Mouse (Mus musculus) lung, adult 18-20 months (tissue): ENCODE measurements around the gene Ablim2.

Source experiments
- DNase-seq, 2 experiments: peaks; one replicate each; pipeline ENCODE4 v3.0.0; 2022; ENCODE audit warnings: mixed read lengths in 2 of 2

Ablim2 gene

DNA sequence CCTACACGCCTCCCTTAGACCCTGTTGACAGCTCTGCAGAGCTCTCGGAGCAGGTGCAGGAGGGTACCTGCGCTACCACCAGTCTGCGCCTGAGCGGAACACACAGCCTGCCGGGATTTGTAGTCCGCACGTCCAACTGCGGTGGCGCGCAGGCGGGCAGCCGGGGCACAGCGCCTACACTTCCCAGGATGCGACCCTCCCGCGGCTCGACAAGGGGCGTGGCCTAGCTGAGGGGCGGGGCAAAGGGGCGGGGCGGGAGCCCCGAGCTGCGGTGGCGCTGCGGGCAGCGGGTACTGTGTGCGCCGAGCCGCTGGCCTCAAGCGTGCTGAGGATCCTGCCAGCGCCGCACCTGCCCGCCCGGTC is at the start of gene Ablim2:
TSS of gene Ablim2 (plus strand) at position 242 of the 363 bp plus-strand sequence.
- peak; percentile 94 to 95 for DNase-seq

DNA sequence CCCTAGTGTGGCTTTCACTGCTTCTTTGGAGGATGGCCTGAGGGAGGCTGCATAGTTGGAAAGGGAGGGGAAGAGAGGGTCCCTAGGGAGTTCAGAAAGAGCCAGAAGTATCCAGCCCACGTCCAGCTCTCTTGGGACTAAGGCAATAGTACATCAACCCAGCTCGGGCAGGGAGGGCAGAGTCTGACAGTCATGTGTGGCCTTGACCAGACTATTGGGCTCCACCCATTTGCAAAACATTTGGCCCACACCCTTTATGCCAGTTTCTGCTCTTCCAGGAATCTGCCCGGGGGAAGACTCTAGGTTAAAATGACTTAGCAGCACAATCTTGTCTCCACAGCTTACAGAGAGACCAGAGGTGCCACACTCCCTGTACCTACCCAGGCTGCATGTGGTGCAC is 47.2 kb upstream of the Ablim2 start:
- peak; percentile 33 to 34 for DNase-seq

DNA sequence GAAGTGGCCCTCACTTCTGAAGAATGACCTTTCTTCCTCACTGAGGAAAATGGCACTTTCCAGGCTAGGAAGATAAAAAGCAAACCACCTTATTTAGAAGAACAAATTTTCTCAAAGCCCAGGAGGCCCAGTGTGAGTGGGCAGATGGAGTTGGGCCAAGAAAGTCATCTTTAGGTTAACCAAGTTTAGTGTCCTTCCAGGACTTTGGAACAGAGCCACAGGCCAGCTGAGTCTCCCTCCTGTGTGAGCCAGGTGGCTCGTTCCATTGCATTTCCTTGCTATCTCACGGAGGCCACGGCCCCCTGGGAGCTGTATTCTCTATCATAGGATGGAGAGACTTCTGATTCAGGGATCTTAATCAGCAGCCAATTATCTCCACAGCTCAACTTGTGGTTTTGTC is 46.7 kb upstream of the Ablim2 start:
- DNase-seq: no peak

DNA sequence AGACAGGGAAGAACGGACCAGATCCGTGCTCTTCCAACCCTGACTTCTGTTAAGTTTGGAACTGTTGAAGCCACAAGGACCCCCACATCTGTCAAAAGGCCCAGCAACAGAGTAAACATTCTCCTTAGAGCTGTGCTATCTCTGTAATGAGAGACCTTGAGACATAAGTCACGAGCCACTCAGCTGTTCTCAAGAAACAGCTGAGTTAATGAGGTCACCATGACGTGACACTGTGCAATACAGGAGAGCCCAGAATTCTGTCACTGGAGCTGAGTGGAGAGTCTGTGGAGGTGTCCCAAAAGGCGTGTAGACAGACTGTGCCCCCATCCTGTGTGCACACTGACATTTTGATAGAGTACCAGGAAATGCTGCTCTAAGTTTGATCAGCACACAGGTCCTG is 45.2 kb upstream of the Ablim2 start:
- DNase-seq: no peak

DNA sequence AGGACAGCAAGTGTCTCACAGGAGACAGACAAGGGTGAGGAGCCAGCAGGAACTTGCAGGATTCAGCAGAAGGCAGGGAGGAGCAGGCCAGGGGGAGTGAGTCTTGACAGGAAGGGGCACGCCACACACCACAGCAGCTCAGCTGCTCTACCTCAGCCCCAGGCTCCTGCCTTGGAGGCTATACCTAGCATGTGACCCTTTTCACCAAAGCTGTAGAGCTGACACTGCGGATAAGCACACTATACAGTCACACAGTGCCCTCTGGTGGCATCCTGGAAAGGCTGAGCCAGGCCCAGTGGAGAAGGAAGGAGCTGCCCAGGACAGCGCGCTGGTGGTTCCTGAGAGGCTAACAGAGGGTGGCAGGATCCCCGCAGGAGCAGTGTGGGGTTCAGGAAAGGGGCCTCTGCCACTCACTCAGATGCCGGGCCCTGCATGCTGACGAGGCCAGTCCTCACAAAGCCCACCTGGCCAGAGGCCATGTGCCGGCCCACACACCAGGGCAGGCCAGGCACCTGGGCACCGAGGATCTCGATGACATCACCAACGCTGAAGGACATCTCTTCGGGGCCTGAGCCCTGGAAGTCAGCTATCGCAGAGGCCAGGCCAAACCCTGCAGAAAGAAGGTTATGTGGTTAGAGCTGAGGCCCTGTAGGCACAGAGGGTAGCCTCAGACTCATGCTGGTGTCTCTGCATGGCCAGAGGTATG is 43.9 kb upstream of the Ablim2 start:
- DNase-seq: peak; percentile 51 to 59

DNA sequence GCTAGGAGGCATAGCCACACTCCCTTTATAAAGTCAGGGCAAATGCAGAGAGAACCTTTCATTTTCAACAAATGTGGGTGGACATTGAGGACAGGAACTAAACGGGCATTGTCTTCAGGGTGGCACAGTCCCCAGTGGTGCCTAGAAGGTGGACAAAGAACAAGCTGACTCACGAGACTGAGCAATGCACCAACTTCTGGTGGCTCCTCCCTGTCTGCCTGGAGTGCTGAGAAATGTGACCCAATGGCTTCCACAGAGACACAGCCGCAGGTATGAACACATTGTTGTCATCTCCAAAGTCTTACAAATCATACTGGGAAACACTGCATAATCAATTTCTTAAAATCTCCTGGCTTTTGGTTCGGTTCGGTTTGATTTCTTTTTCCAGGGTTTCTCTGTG is 40.2 kb upstream of the Ablim2 start:
- DNase-seq: no peak

DNA sequence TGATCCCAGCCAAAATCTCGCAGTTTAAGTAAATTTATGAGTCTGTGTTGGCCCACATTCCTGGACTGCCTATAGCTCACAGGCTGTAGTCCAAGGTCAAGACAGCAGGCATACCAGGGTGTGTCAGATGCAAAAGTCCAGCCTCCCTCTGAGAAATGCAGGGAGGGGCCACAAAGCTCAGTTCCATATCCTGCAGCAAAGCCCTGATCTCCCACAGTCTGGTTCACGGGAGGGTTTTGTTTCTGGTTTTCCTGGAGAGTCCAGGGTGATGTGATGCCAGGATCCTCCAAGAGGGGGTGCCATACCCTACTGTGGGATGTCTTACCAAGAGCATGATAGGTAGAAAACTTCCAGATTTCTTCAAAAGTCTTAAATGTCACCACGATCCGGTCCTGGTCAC is 39.7 kb upstream of the Ablim2 start:
- peak in 1 of 2 experiments; percentile 40 for DNase-seq

DNA sequence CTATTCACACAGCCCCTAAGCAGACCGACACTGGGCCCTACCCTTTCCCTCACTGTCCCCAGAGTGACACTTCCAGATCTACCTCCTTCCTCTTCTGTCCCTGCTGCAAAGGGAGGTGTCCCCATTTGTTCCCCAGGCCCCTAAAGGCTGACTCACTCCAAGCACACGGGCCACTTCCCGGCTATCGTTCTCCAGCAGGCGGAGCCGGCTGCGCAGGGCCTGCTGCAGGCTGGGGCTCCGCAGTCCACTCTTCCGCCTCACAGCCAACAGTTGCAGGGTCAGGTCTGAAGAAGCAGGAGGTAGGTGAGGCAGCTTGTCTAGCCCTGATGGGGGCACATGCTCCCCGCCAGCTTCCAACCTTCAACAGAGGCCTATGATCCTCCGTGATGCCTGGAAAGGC is 38.9 kb upstream of the Ablim2 start:
- DNase-seq: no peak

DNA sequence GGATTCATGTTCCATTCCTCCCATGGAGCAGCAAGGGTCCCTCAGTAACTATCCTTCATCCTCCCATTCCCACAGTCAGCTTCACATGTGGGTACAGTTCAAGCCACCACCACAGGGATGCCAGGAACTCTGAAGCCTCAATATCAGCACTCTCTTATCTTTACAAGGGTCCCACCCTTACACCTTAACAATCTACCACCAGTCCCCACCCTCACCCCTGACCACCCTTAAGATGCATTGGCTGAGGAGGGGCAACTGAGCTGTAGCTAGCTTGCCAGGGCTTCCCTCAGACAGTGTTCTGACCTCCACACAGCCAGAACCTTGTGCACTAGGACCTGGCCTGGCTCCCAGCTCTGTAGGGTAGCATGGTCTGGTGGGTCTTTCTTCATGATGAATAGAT is 38.3 kb upstream of the Ablim2 start:
- DNase-seq: no peak

DNA sequence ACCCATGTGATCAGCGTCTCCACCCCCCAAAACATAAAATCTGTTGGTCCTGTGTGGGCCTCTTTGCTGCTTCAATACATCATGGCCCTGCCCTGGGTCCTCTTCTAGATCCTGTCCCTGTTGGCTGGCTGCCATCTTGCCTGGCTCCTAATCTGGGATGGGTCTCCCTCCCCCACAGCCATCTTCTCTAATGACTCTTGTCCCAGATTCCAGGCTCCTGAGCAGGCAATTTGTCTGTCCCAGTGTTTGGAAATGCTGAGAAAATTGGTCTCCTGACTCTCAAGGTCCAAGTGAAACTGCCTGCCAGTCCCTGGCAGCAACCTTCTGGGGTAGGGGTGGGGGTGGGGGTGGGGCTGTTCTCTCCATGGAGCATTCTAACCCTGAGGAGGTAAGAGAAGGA is 37.8 kb upstream of the Ablim2 start:
- no peak for DNase-seq

DNA sequence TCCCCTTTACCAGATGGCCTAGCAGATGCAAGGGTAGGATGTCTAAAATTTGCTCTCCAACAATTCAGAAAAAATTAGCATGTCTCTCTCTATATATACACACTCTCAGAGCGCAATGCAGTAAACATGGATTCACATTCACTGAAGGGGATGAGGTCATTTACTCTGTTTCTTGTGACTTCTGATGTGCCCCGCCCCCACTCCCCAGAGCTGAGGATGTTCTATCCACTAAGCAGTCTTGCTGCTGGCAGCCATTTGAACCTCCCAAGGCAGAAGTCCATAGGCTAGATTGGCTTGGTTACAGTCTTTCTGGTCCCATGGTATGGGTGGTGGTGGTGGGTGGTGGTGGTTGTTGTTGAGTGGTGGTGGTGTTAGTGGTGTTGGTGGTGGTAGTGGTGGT is 35.7 kb upstream of the Ablim2 start:
- no peak for DNase-seq

DNA sequence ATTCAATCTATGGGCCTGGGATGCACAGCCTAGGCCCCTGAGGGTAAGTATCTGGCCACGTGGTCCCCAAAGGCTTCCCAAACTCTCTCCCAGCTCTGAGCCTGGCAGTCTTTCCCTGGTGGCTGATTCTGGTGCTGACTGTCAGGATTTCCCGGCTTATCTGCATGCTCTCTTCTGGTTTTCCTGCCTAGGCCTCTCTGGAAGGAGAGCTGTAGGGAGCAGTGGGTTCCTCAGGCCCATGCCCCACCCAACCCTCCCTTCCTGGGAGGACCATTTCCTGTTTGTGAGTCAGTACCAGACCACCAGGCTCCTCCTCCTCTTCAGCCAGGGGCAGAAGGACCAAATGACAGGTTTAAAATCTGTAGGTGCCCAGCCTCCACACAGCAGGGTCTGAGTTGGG is 35.0 kb upstream of the Ablim2 start:
- peak in 1 of 2 experiments; percentile 58 for DNase-seq

DNA sequence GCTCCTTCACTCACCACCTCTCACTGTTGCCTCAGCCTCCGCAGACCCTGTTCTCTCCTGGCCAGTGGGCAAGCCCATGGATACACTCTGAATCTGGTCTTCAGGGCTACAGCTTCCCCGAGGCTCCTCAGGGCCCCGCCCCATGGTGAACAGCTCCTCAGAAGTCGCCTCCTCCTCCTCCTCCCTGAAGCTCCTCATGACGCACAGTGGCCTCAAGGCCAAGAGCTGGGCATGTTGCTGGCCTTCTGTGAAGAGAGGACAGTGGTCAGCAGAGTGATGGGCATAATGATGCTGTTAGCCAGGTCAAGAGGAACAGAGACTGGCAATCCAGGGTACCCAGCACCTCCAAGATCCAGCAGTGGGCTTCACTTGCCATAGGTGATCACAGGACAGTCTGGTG is 33.8 kb upstream of the Ablim2 start:
- DNase-seq: no peak

DNA sequence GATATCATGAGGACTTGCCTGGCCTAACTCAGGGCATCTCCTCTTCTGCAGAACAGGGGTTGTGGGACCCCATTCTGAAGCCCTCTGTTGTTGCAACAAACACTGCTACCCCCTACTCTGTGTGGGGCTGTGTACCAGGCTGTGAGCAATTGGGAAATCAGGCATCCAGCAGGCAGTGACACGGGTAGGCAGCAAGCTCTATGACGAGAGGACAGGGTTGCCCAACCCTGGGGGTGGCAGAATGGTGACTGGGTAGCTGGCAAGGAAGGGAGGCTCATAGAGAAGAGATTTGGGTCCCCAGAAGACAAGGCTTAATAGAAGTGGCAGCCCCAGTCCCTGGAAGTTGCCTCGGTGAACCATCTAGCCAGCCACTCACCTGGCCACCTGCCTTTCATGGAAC is 31.8 kb upstream of the Ablim2 start:
- no peak for DNase-seq

DNA sequence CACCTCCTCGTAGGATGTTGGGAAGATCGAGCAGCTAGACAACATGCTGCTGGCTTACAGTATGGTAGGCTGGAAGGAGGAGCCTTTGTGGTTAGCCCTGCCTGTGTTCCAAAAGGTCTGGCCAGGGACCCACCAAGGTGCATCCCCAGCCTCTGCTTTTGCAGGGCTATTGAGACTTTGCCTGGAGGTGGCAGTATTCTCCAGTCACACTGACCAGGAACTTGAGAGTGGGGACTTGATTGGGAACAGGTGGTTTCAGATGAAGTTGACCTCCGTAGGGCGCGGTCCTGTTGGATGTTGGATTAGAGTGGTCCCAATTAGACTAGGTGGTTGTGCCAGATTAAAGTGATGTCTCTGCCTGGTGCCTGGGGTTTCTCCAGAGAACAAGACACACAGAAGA is 30.2 kb upstream of the Ablim2 start:
- DNase-seq: no peak

DNA sequence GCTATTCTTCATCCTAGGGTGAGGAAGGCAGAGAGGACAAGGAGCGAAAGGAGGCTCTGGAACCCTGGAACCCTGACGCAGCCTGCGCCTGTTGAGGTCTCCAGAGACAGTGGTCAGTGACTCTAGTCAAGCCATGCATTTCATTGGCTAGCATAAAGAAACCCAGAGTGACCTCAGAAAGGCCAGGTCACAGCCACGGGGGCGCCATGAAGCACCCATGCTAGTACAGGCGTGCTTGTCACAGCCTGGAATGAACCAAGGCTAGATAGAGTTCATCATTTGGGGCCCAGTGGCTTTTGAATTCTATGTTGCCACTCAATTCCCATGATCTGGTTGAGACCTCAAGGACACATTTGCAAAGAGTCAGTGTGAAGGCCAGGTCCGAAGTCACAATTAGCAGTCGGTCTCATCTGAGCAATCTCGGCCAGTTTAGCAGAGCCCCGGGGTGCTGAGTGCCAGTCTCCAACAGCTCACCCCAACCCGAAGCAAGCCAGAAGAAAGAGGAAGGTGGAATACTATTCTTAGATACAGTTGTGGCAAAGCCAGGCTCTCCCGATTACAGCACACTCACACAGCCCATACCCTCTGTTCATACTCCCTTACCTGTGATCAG is 29.2 kb upstream of the Ablim2 start:
- DNase-seq: no peak

DNA sequence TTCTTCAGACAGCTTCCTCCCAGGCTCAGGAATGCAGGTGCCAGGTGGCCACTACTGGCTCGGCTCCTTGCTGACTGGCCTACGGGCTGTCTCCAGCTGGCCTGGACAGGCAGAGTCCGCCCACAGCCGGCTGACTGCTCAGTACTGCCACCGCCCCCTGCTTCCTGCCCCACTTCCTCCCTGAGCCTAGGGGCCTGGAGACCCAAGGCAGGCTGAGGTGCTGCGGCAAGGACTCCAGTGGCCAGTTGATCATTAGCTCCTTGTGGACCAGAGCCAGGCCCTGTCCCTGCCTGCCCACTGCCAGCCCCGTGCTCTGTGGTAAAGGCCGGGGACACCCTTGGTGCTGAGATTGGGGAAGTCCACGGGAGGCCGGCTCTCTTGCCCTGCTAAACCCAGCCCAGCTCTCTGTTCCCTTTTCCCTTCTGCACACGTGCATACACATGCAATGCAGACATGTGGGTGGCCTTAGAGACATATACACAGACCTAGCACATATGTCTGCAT is 28.7 kb upstream of the Ablim2 start:
- peak; percentile 85 to 88 for DNase-seq

DNA sequence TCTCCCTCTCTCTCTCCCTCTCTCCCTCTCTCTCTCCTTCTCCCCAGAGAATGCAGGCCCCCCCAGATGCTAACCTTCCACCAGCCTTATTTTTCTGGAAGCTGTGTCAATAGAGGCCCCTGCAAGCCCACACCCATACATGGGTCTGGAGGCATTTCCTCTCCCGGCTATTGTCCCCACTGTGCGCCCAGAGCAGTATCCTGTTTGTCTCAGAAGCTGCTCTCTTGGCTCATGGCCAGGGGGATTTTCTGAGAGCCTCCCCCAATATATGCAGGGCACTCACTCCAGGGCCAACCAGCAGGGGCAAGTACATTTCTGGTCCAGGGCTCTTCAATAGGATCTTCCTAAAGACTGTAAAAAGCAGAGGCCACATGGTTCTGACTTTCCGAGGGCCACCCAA is 27.8 kb upstream of the Ablim2 start:
- DNase-seq: peak; percentile 76 to 83

DNA sequence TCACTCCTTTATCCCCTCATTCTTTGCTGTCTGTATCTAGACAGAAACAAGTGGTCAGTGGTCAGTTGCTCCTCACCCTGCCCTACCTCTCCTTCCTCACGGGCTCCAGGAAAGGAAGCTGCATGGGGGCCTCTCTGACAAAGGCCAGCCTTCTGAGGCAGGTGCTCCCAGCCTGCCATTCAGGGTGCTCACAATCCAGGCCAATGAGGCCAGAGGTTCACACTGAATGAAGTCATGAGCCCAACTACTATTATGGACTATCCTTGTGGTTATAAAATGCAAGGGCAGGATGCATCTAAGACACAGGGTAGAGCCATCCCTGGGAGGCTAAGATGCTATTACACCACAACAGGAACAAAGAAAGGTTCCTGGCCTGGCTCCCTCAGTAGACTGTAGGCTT is 27.1 kb upstream of the Ablim2 start:
- DNase-seq: no peak

DNA sequence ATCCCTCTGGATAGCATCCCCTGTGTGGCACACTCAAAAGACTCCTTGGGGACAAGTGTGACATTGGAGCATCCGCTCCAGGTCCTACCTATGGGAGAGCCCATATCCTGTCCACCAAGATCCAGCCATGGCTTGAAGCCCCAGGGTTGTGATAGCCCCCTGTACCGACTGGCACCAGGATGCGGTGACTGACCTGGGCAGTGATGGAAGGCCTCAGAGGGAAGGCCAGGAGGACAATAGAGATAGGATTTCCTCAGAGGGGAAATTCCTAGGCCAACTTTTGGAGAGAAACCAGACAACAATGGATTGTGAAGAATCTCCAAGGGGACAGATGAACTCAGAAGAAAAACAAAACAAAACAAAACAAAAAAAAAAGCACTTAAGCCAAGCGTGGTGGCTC is 26.7 kb upstream of the Ablim2 start:
- no peak for DNase-seq

DNA sequence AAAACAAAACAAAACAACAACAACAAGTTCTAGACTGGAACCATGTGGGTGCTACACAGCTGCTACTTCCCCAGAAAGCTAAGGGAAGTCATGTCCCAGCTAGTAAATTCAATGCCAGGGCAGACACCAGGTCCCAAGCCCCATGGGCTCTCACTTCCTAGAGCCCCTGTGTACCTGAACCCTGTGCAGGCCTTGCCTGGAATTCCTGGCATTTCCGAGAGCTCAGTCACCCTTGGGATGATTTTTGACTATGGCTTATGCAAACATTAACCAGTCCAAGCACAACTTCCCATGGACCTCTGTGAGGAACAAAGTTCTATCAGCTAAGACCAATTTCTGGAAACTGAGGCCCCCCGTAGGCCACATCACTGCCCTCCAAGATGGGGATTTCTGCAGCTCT is 24.2 kb upstream of the Ablim2 start:
- DNase-seq: no peak

DNA sequence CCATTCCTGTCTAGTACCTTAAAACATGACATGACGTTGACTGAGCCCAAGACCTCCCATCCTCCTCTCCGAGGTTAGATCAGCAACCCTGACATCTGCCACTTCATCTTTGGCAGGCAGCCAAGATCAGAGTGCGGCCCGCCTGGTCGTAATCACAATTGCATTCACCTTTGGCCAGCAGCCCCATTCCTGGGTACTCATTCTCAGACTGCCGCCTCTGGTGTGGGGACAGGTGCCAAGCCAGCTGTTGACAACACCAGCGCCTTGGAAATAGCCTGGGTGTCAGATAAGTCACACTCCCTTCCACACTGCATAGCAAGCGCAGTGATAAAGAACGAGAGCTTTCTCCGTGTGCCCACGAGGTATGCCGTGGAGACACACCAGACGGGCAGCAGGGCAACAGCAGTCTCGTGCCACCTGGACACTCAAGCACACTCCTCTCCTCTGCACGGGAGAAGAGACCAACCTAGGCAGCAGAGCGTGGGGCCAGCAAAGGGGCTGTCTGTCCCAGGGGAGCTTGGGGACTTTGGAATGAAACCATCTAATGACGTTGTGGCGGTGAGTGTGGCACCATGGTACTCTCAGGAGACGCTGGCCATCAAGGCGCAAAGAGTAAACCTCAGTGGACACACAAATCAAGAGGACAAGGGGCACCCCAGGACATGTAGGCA is 20.3 kb upstream of the Ablim2 start:
- DNase-seq: peak; percentile 76 to 86

DNA sequence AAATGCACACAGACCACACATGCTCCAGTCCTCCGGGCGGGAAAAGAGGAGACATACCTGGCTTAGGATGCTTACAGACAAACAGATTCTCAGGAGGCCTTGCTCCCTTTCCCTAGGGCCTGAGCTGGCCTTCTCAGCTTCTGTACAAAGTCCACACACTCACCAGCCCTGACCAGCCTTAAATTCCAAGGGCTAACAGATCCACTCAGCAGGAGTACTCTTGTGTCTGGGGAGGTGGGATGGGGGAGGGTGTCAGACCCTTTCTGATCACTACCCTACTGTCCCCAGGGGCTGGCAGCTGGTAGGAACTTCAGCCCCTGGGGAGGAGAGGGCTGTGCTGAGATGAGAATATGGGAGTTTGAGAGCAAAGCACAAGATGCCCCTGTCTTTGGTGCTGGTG is 18.7 kb upstream of the Ablim2 start:
- DNase-seq: no peak
